Mouse (Mus musculus): ENCODE measurements around the gene Lpo. TPM values are rescaled to one million over a fixed set of nuclear protein-coding genes. Genes with fewer than 3 reads are reported as not detected.

Lpo gene
- 178 and 221 TPM in 2 replicates for polyA plus RNA-seq (2012; rRNA removed)

DNA sequence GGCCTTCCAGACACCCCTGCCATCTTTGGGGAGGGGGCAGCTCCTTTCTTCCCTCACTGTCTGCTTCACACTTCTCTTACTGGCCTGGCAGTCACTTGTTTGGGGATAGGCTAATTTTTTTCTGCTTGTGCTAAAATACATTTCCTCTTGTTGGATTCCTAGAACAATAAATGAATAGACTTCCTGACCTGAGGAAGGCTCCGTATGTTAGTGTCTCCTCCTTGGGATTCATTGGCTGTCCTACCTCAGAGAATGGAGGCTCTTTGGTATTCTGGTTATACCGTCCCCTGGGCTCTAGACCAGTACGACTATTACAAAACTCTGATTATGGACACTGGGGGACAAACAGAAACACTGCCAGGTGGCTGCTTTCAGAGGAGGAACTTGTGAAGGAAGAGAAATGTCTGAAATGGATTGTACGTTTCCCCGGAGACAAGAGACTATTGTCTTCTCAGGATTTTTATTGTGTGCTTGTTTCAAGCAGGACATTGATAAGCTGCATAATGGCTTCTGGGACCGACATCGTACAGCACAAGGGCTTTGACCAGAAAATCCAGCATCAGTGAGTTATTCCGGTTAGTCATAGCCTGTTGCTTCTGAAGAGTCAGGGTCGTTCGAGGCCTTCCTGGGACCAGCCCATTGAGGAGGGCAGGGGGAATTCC lies at the start of gene Lpo:
Gene Lpo (minus strand): TSS at position 51 of the 662 bp plus-strand sequence.

DNA sequence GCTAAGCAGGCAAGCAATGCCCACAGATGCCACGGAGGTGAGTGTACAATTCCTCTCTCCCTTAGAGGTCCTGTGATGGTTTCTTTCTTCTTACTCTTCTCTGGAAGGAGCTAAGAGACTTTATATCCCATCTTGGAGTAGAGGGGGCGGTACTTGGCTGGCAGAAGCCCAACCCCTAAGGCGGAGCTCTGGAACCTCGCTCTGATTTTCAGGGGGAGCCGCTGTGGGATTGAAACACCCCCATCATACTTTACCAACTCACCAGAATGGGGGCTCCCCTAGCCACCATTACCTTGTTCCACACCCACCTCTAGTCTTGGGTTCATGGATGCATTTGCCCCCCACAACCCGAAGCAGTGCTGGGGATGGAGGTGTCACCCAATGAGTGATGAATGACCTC lies 47.3 kb upstream of the Lpo start, which contains the start of gene Epx:
Gene Epx (minus strand): TSS at position 101 of the 400 bp plus-strand sequence.

DNA sequence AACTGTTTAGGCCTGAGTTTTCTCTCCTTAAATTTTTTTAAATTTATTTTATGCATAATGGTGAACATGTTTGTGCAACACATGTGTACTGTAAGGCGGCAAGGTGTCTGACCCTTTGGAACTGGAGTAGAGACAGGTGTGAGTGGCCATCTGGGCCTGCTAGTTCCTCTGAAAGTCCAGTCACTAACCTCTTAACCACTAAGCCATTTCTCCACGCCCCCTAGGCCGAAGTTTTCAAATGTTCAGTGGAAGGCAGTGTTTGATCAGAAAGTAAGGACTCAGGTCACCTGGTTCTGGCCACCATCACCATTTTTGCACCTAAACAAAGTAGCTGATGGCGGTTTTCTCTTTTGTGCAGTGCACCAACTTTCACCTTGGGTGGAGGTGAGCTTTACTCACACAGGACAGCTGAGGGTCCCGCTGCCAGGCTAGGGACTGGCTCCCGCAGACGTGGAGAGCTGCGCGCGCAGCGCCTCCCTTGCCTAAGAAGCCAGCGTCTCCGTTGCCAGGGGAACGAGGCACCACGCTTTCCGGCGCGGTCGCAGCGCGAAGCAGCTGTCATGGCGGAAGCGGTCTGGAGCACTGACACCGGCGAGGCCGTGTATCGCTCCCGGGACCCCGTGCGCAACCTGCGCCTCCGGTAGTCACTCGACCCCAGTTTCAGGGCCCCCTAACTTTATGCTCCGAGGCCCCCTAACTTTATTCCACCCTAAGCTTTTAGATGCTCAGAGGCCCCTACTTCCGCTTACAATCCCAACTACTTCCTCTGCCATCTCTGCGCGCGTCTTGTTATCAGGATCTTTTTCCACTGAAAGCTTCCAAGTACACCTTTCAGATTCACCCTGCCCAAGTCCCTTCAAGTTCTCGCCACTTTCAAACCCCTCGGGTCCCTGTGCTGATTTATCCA lies 24.9 kb upstream of the Lpo start, which contains the start of gene Mks1:
Gene Mks1 (plus strand): TSS at position 526 of the 907 bp plus-strand sequence.

DNA sequence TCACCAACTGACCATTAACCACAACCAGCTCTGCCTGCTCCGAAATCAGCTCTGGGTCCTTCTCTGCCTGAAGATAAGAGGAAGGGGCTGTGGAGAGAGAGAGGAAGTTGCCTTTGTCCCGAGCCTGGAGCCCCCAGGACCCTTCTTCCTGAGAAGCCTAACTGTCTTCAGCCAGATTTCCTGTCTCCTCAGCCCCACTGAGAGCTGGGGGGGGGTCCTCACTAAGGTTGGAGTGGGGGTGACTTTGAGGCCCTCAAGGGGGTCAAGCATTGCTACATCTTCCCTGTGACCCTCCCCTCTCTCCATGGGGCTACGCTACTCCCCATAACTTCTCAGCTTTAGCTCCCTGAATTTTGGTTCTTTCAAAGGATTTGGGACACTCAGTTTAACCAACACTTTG lies 34.6 kb downstream of the Lpo start, which contains the start of gene Mpo:
Gene Mpo (plus strand): TSS at position 122 of the 400 bp plus-strand sequence.

DNA sequence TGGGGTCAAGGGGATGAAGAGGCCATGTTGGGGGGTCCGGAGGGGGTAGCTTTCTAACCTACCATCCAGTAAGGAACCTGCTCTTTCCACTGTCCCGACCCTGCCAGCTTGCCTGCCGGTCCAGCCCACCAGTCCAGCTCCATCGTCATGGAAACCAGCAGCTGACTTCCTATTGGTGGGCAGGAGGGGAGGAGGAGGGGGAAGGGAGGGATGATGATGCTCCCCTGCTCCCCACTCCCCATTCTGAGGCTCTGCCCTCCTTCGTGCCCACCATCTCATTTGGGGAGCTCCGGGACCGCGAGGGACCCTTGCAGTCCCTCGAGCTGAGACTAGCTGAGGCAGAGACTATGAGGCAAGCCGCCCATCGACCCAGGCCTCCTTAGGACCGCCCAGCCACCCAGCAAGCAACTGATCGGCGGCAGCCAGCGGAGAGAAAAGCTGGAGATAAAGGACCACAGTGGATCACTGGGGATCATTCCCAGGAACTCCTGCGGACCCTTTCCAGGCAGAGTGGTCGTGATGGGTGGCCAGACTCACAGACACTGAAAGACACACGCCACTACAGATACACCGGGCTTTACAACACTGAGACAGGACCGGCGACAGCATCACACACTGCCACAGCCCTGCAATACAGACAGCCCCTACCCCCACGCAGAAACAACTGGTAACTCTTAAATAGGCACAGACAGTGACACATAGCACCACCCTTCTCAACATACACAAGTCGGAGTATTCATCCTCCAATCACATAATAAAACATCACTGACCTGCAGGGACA lies 67.6 kb downstream of the Lpo start, which contains the start of gene Tspoap1:
Gene Tspoap1 (plus strand): TSS at position 241 of the 781 bp plus-strand sequence.

Other genes starting within 250 kb of the Lpo start
- 27.3 and 29.5 TPM in 2 replicates for gene Mtmr4, start 236.1 kb downstream of the Lpo start, polyA plus RNA-seq (2012; rRNA removed)
- 0.06 TPM in 2 replicates for gene Hsf5, start 211.1 kb downstream of the Lpo start, polyA plus RNA-seq (2012; rRNA removed)
- gene Rnf43, start 165.6 kb downstream of the Lpo start, polyA plus RNA-seq (2012; rRNA removed), result 23.8 and 24.7 TPM in 2 replicates
- gene Supt4a, start 90.7 kb downstream of the Lpo start, polyA plus RNA-seq (2012; rRNA removed), result 33.1 and 41.4 TPM in 2 replicates
- 0.90 and 1.5 TPM in 2 replicates for gene Tspoap1, start 67.7 kb downstream of the Lpo start, polyA plus RNA-seq (2012; rRNA removed)
- gene Mpo, start 34.7 kb downstream of the Lpo start, polyA plus RNA-seq (2012; rRNA removed), result 0.20 and 0.34 TPM in 2 replicates
- 13.8 and 17.7 TPM in 2 replicates for gene Mks1, start 24.9 kb upstream of the Lpo start, polyA plus RNA-seq (2012; rRNA removed)
- gene Epx, start 47.2 kb upstream of the Lpo start, polyA plus RNA-seq (2012; rRNA removed), result 0.27 TPM in 1 of 2 replicates, not detected in the other
- gene Olfr462, start 64.0 kb upstream of the Lpo start, polyA plus RNA-seq (2012; rRNA removed), result not detected in 2 replicates
- not detected in 2 replicates for gene Olfr463, start 69.1 kb upstream of the Lpo start, polyA plus RNA-seq (2012; rRNA removed)
- gene Olfr464, start 92.7 kb upstream of the Lpo start, polyA plus RNA-seq (2012; rRNA removed), result not detected in 2 replicates
- 94.3 and 116 TPM in 2 replicates for gene Dynll2, start 159.2 kb upstream of the Lpo start, polyA plus RNA-seq (2012; rRNA removed)
- gene Srsf1, start 219.1 kb upstream of the Lpo start, polyA plus RNA-seq (2012; rRNA removed), result 105 and 115 TPM in 2 replicates
- 13.2 and 13.9 TPM in 2 replicates for gene Vezf1, start 240.0 kb upstream of the Lpo start, polyA plus RNA-seq (2012; rRNA removed)

Measured in colon, adult 2 months (tissue).